Mouse (Mus musculus) liver, embryonic 14.5 days (tissue): ENCODE measurements at regions not wholly inside any gene's neighbourhood (a gene's known extent, or its start where the extent isn't known, plus 50 kb on each side); places are given as distances from the start of the nearest gene placed in this dataset.

Experiments used
- CTCF ChIP-seq: IDR thresholded peaks from 2 replicates; pipeline ENCODE4 v1.5.1; 2016; ENCODE audit warnings: antibody characterized with exemption, low read depth, control low read depth
- EP300 ChIP-seq: IDR thresholded peaks from 2 replicates; pipeline ENCODE4 v1.6.1; 2016; ENCODE audit warnings: antibody characterized with exemption, low read depth

GRCm38 (mm10) chr1:76283322-76283721, 737.3 kb downstream of the Slc4a3 start:
- TF ChIP-seq CTCF = no peak
- TF ChIP-seq EP300 = no peak
